Mouse (Mus musculus) layer of hippocampus, adult 2 months (tissue): ENCODE data around the gene Usp3. TPM values are rescaled to one million over a fixed set of nuclear protein-coding genes. Genes with fewer than 3 reads are reported as not detected.

ENCODE experiments used
- DNase-seq, 2 experiments: peaks; one replicate each; pipeline ENCODE4 v3.0.0; 2022; ENCODE audit warnings: low spot score in 2 of 2
- H3K27ac ChIP-seq: fragments of 200-600 bp; 2 replicates; pipeline ENCODE4 v1.8.1; 2022
- H3K4me3 ChIP-seq: fragments of 200-600 bp; 2 replicates; pipeline ENCODE4 v1.8.1; 2022; ENCODE audit warnings: mild to moderate bottlenecking
- CTCF ChIP-seq: fragments of 200-600 bp; conservative IDR thresholded peaks from 2 replicates; pipeline ENCODE4 v1.8.1; 2022; ENCODE audit warnings: antibody characterized with exemption, mild to moderate bottlenecking, moderate library complexity
- total RNA-seq, 2 experiments: library from RNA; stranded (reverse); gene quantifications; 2 replicates each; pipeline ENCODE4 v1.2.3; 2021

Usp3 gene
- total RNA-seq, 2 experiments from 2014 or later = 41.8 to 45.5 TPM

- TF ChIP-seq CTCF = no peak
- H3K27ac ChIP-seq = peak overlapping the region; percentile 99; the same call in 1 of the 2 replicates
- DNase-seq = no peak
- no peak overlapping the region for H3K4me3 ChIP-seq
These were observed 84.0 kb downstream of the Usp3 start for GRCm38 (mm10) chr9:66508890-66509399.

GRCm38 (mm10) chr9:66507684-66508083, 85.3 kb downstream of the Usp3 start:
- no peak overlapping the region for H3K4me3 ChIP-seq
- H3K27ac ChIP-seq = 0 out of 2 replicates have a peak overlapping the region, but pooled peaks have one; percentile 8
- DNase-seq = no peak
- TF ChIP-seq CTCF = no peak

DNA sequence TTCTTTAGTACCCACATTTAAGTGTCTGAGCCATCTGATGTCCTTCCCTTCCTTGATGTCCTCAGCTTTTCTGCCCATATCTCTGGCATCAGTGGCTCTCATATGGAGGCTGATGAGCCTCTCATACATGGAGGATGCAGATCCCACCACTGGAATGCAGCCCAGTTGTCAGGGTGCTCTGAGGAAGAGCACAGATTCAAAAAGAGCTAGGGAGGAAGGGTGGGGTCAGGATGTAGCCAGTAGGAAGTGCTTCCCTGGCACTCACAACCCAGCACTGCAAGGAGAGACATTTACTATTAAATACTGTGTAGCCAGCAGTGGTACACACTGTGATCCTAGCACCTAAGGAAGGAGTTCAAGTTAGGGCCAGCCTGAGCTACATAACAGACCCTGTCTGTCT, 86.5 kb downstream of the Usp3 start:
- no peak for TF ChIP-seq CTCF
- H3K4me3 ChIP-seq = no peak overlapping the region
- DNase-seq = no peak
- peak overlapping the region; percentile 10; the same call in 1 of the 2 replicates for H3K27ac ChIP-seq

DNA sequence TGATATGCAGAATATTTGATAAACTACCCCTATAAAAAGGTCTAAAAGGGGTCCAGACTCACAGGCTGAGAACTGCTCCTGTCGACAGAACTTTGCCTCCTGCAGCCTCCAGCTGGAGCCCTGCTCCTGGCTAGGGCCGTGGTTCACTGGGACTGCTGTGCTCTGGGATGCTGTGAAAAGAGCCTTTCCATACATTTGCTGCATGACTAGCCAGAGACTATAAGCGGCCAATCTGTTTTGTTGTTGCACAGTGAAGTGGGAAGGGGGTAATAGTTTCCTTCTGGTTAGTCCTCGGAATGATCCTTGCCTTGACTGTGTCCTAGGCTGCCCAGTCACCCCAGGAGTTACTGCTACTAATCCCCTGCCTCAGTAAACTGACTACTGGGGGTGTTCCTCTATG, 86.9 kb downstream of the Usp3 start:
- Histone ChIP-seq H3K27ac (peak overlapping the region; percentile 71; the same call in 1 of the 2 replicates), H3K4me3 (no peak overlapping the region)
- no peak for TF ChIP-seq CTCF
- no peak for DNase-seq

DNA sequence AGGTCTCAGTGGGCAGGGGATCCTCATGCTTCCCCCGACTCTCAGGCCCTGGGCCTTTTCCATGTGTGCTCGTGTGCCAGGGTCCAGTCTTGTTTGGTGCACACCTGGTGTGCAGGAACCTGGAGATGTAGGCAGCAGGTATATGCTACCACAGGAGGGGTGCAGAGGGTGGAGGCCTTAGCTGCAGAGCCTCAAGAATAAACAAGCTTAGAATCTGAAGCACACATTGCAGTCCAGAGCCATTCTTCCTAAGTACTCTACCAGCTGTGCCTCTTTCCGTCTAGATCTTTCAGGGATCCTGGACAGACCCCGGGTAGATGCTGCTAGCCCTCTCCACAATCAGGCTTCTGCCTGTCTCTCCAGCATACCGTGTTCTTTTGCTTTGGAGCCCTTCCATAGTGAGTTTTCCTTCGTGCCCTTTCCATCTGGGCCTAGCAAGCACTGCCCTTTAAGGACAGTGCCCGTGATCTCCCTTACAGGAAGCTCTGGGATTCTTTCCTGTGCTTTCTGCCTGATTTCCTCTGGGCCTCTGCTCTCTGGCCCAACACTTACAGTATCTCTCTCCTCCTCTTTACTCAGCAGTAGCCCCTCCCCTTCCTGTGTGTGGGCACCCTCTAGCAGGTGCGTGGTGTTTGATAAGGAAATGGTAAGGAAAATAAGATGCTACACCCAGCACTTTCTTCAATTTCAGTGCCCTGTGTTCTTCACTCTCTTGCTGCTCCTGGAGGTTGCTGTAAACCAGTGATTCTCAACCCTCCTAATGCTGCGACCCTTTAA, 87.6 kb downstream of the Usp3 start:
- TF ChIP-seq CTCF = no peak

GRCm38 (mm10) chr9:66504518-66504917, 88.4 kb downstream of the Usp3 start:
- no peak for TF ChIP-seq CTCF
- DNase-seq = peak in 1 of 2 experiments; percentile 23
- Histone ChIP-seq H3K27ac (peak overlapping the region; percentile 71), H3K4me3 (no peak overlapping the region)

More for the DNA sequence above, 87.6 kb downstream of the Usp3 start:
- peak overlapping the region; percentile 71 for H3K27ac ChIP-seq
- DNase-seq = no peak
- no peak overlapping the region for H3K4me3 ChIP-seq

DNA sequence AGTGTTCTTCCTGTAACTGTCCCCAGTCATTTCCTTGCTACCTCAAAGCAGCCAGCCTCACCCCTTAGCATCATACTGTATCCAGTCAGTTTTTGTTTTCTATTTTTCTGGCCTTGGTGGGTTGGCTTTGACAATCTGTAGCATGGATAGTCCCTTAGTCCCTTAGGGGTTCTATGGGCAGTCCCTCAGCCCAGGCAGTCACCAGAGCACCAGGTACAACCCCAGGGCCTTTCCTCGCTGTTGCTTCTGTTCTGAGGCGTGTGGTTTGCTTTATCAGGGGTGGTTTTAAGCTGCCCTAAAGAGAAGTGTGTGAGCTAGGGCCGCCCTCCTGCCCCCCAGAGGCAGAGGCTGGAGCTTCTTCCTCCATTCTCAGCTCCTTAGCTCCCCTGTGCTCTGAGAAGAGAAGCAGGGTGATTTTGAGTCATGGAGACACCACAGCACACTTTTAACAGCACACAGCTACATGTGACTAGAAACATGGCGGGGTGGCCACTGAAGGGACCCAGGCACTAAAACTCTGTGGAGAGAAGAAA, 89.0 kb downstream of the Usp3 start:
- peak; percentile 30 for TF ChIP-seq CTCF
- H3K4me3 ChIP-seq = no peak overlapping the region
- DNase-seq = no peak
- H3K27ac ChIP-seq = peak overlapping the region; percentile 71

GRCm38 (mm10) chr9:66501248-66501647, 91.7 kb downstream of the Usp3 start:
- no peak for DNase-seq
- Histone ChIP-seq H3K27ac (no peak overlapping the region), H3K4me3 (no peak overlapping the region)

GRCm38 (mm10) chr9:66493992-66494391, 99.0 kb downstream of the Usp3 start:
- no peak for DNase-seq
- H3K4me3 ChIP-seq = no peak overlapping the region
- no peak for TF ChIP-seq CTCF
- H3K27ac ChIP-seq = no peak overlapping the region

More at GRCm38 (mm10) chr9:66501248-66501647, 91.7 kb downstream of the Usp3 start:
- no peak for TF ChIP-seq CTCF

DNA sequence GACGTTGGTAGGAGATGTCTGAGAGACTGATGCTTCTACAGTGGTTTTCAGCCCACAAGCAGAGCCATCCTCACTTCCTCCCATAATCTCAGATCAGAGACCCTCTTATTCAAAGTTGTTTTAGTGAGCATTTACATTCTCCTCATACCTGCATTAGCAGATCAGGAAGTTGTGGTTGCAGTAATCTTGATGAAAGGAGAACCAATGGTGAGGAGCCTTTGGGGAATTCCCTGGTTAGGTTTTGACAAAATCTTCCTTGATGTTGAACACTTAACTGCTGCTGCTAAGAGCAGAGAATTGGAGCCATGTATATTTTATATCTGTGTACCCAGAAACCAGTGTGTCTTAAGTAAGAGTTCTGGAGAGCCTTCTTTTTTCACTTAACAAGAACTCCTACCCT, 100.6 kb downstream of the Usp3 start:
- TF ChIP-seq CTCF = no peak
- no peak for DNase-seq
- no peak overlapping the region for H3K4me3 ChIP-seq
- no peak overlapping the region for H3K27ac ChIP-seq

- Histone ChIP-seq H3K4me3 (no peak overlapping the region), H3K27ac (no peak overlapping the region)
- no peak for DNase-seq
- TF ChIP-seq CTCF = no peak
These were observed 104.2 kb downstream of the Usp3 start for GRCm38 (mm10) chr9:66488786-66489185.

DNA sequence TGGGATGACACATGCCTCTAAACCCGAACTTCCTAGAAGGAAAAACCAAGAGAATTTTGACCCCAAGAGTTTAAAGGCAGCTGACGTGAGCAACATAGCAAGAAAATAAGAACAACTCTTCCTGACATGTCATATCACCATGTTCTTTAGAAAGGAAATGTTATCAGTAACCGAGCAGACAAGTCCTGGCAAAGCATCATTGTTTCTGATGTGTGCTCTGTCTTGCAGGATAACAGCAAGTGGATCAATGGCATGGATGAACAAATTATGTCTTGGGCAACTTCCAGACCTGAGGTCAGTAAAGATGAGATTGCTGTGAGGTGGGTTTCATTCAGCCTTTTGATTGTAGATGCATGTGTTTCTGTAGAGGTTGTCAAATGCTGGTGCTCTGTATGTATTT, 109.5 kb downstream of the Usp3 start:
- H3K4me3 ChIP-seq = no peak overlapping the region
- H3K27ac ChIP-seq = no peak overlapping the region
- DNase-seq = no peak
- TF ChIP-seq CTCF = no peak

- TF ChIP-seq CTCF = no peak
- H3K4me3 ChIP-seq = no peak overlapping the region
- no peak overlapping the region for H3K27ac ChIP-seq
- DNase-seq = no peak
These were observed 115.2 kb downstream of the Usp3 start for GRCm38 (mm10) chr9:66477785-66478184.

GRCm38 (mm10) chr9:66465087-66465486, 127.9 kb downstream of the Usp3 start:
- TF ChIP-seq CTCF = peak; percentile 86
- no peak for DNase-seq
- no peak overlapping the region for H3K27ac ChIP-seq
- no peak overlapping the region for H3K4me3 ChIP-seq

Other genes with a start within 250 kb of the Usp3 start
- 100 to 1,000 TPM; 108 to 119 TPM for gene Herc1, start 242.7 kb downstream of the Usp3 start, total RNA-seq
- under 1 TPM; 0.22 to 0.38 TPM for gene Fbxl22, start 78.5 kb downstream of the Usp3 start, total RNA-seq
- 10 to 100 TPM; 48.6 to 52.5 TPM for gene Car12, start 120.5 kb upstream of the Usp3 start, total RNA-seq
- 10 to 100 TPM; 32.3 to 37.1 TPM for gene Aph1b, start 202.3 kb upstream of the Usp3 start, total RNA-seq
- gene Gm10647, start 203.9 kb upstream of the Usp3 start, total RNA-seq = under 1 TPM; 0.56 to 0.82 TPM
- gene Aph1c, start 241.6 kb upstream of the Usp3 start, total RNA-seq = 1 to 10 TPM; 7.6 to 8.4 TPM